Mouse (Mus musculus) gastrocnemius, adult 2 months (tissue): Measurements from ENCODE around the gene Chrd. TPM values are rescaled to one million over a fixed set of nuclear protein-coding genes. Genes with fewer than 3 reads are reported as not detected.

Experiments used
- DNase-seq: peaks from one replicate; pipeline ENCODE4 v3.0.0; 2022
- H3K27ac ChIP-seq: fragments of 200-600 bp; 2 replicates; pipeline ENCODE4 v1.8.1; 2022; ENCODE audit warnings: mild to moderate bottlenecking
- H3K4me3 ChIP-seq: fragments of 200-600 bp; 2 replicates; pipeline ENCODE4 v1.8.1; 2022; ENCODE audit warnings: mild to moderate bottlenecking, moderate library complexity
- CTCF ChIP-seq: fragments of 200-600 bp; IDR thresholded peaks from 2 replicates; pipeline ENCODE4 v1.8.1; 2022; ENCODE audit warnings: antibody characterized with exemption, mild to moderate bottlenecking, moderate library complexity
- intact Hi-C: fragments of 180-260 bp; cut with DNase I; formaldehyde crosslinking; loops from one replicate; pipeline ENCODE4 v1.15.1; 2025
- long read RNA-seq, 2 experiments: library from polyadenylated mRNA; stranded (forward); transcript quantifications; one replicate each; pipeline ENCODE4 v2.0.0; 2021
- total RNA-seq, 2 experiments: library from RNA; stranded (reverse); gene quantifications; 2 replicates each; pipeline ENCODE4 v1.2.3; 2021

The Chrd gene
- total RNA-seq = 1 to 10 TPM; 2.9 to 3.6 TPM
- long read RNA-seq, experiment 1, partial matches to known transcripts = 1 of 7 reads
- long read RNA-seq, experiment 1, other reads (novel, unspliced or antisense) = 4 of 7 reads
- long read RNA-seq, experiment 2, partial matches to known transcripts = 0 of 5 reads
- long read RNA-seq, experiment 2, other reads (novel, unspliced or antisense) = 3 of 5 reads

GRCm38 (mm10) chr16:20732925-20733730 lies at the start of gene Chrd:
Chrd (plus strand) TSS chr16:20733127.
- no peak for TF ChIP-seq CTCF
- intact Hi-C loops = no loop called here
- Histone ChIP-seq H3K27ac (peak within 1 kb of the TSS; percentile 91), H3K4me3 (peak within 1 kb of the TSS; percentile 92)
- DNase-seq = peak; percentile 88

- H3K4me3 ChIP-seq = no peak overlapping the region
- no peak overlapping the region for H3K27ac ChIP-seq
- TF ChIP-seq CTCF = no peak
- intact Hi-C loops = no loop called here
- DNase-seq = no peak
These were observed 42.2 kb upstream of the Chrd start for GRCm38 (mm10) chr16:20690774-20691173.

GRCm38 (mm10) chr16:20691617-20692016 lies 41.3 kb upstream of the Chrd start:
- no peak for TF ChIP-seq CTCF
- no peak overlapping the region for H3K27ac ChIP-seq
- DNase-seq = no peak
- intact Hi-C loops = loop anchor here (2.0 kb wide), 1 partner anchor 13 kb away; no protein-coding TSS in a partner anchor
- H3K4me3 ChIP-seq = no peak overlapping the region

GRCm38 (mm10) chr16:20692241-20692965 lies 40.5 kb upstream of the Chrd start:
- Histone ChIP-seq H3K27ac (peak overlapping the region; percentile 95), H3K4me3 (peak overlapping the region; percentile 75)
- no peak for DNase-seq
- no peak for TF ChIP-seq CTCF
- intact Hi-C loops = loop anchor here (2.0 kb wide), 1 partner anchor 14 kb away; no protein-coding TSS in a partner anchor

- intact Hi-C loops = loop anchor here (2.0 kb wide), 1 partner anchor 14 kb away; no protein-coding TSS in a partner anchor
- H3K4me3 ChIP-seq = peak within 1 kb of the TSS; percentile 75
- peak; percentile 94 for DNase-seq
- TF ChIP-seq CTCF = no peak
- H3K27ac ChIP-seq = peak within 1 kb of the TSS; percentile 95
These were observed 39.7 kb upstream of the Chrd start, which contains the start of gene Fam131a for GRCm38 (mm10) chr16:20693111-20693701. Fam131a (plus strand) TSS chr16:20693241.

- H3K4me3 ChIP-seq = peak overlapping the region; percentile 75
- no peak for TF ChIP-seq CTCF
- peak; percentile 88 for DNase-seq
- intact Hi-C loops = no loop called here
- H3K27ac ChIP-seq = peak overlapping the region; percentile 95
These were observed 38.1 kb upstream of the Chrd start for GRCm38 (mm10) chr16:20694781-20695180.

- DNase-seq = peak; percentile 90
- TF ChIP-seq CTCF = no peak
- Histone ChIP-seq H3K4me3 (peak overlapping the region; percentile 75), H3K27ac (peak overlapping the region; percentile 95)
- intact Hi-C loops = no loop called here
These were observed 37.2 kb upstream of the Chrd start for GRCm38 (mm10) chr16:20695622-20696323.

- Histone ChIP-seq H3K4me3 (no peak overlapping the region), H3K27ac (no peak overlapping the region)
- TF ChIP-seq CTCF = no peak
- intact Hi-C loops = no loop called here
- DNase-seq = no peak
These were observed 33.7 kb upstream of the Chrd start for GRCm38 (mm10) chr16:20699266-20699665.

- intact Hi-C loops = no loop called here
- Histone ChIP-seq H3K27ac (no peak overlapping the region), H3K4me3 (no peak overlapping the region)
- DNase-seq = no peak
- TF ChIP-seq CTCF = no peak
These were observed 32.9 kb upstream of the Chrd start for GRCm38 (mm10) chr16:20700036-20700435.

- no peak overlapping the region for H3K4me3 ChIP-seq
- intact Hi-C loops = no loop called here
- no peak overlapping the region for H3K27ac ChIP-seq
- no peak for DNase-seq
- TF ChIP-seq CTCF = no peak
These were observed 31.6 kb upstream of the Chrd start for GRCm38 (mm10) chr16:20701316-20701715.

GRCm38 (mm10) chr16:20701729-20702521 lies 31.0 kb upstream of the Chrd start:
- DNase-seq = no peak
- H3K27ac ChIP-seq = no peak overlapping the region
- TF ChIP-seq CTCF = no peak
- intact Hi-C loops = no loop called here
- no peak overlapping the region for H3K4me3 ChIP-seq
